Mouse (Mus musculus): ENCODE results near the gene Cyp39a1. TPM values are rescaled to one million over a fixed set of nuclear protein-coding genes. Genes with fewer than 3 reads are reported as not detected.

Gene Cyp39a1
- total RNA-seq, 2 experiments from 2014 or later, result 0.77 to 1.0 TPM

DNA sequence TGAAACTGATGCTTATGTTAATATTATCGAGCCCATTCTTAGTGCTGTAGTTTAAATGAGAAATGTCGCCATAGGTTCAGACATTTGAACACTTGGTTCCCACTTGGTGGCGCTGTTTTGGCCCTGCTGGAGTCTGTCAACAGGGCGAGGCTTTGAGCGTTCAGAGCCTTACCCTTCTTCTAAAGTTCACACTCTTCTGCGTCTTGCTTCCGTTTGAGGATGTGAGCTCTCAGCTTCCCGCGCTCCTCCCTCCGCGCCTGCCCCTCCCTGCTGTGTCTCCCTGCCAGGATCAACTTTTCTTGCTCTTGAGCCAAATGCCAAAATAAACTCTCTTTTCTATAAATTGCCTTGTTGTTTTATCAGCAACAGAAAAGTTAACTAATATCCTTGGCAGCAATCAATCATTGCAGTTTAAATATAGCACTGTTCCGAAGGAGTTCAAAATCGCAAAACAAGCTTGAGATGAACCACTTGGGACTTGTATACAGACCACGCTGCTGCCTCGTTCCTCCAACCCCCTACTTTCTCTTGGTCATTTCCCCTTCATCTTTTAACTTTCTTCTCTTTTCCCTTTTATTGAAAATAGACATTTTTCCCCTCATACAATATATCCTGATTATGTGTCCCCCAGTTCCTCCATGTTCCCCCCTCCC lies 91.5 kb downstream of the Cyp39a1 start:
- no peak for DNase-seq (ENCODE audit: low spot score in 2 of 2)

DNA sequence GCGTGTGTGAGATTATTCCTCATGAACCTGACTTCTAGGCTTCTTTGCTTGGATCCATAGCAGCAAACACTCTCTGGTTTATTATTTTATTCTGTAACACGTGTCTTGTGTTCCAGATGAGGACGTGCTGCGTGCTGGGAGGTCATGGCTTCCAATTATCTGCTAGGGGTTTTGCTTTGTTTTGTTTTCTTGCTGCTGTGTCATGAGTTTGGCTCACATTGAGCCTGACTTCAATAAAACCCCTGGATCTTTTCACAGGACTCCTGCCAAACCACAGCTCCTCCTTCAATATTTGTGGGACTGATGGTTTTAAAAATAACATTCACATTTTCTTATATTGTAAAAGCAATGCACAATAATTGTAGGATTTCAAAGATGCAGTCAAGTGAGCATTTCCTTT lies 117.3 kb downstream of the Cyp39a1 start:
- no peak for DNase-seq (ENCODE audit: low spot score in 2 of 2)

DNA sequence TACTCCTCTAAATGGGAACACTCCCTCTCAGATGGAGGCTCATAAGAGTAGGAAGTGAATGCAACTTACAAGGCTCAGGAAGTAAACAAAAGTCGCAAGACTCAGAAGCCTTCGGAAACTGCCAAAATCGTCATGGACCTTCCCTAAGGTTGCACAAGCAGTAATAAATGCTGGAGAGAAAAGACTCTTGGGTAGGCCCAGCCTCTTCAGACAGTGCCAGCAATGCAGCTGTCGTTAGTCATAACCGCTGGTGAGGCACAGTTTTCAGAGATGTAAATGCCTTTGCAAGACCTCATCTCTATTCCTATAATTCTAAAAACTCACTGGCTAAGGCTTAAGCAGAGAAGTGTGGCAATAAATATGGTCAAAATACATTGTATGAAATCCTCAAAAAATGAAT lies 121.0 kb downstream of the Cyp39a1 start:
- no peak for DNase-seq (ENCODE audit: low spot score in 2 of 2)

DNA sequence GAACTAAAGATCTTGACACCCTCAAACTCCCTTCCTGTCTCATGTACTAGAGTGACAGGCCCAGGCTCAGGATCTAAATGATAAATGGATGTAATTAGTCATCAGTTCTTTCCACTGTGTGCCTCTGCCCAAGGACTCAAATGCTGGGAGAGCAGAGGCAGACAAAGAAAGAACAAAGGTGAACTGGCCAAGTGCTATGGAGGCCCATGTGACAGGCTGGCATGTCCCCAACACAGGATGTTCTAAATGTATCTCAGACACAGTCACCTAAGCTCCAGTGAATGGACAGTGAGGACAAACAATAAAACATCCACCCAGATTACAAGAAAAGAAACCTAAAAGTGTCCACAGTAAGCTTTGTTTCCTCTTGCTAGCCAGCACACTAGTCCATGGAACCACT lies 122.2 kb downstream of the Cyp39a1 start:
- no peak for DNase-seq (ENCODE audit: low spot score in 2 of 2)

DNA sequence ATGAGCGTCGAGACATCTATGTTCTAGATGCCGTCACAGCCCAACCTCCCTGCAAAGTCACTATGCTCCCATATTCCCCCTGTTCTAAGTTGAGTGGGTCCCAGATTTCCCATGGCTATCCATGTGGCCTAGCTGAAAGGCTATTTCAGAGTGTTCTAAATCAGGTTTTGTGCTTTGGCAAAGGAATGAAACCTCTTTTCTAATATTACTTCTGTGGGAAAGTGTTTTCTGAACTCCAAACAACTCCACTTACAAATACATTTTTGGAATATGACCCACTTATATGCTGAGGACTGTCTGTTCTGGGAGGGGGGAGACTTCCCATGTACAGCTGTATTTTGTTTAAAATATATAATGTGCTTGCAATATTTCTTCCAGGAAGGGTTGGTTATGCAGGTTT lies 124.5 kb downstream of the Cyp39a1 start:
- DNase-seq (ENCODE audit: low spot score in 2 of 2), result no peak

DNA sequence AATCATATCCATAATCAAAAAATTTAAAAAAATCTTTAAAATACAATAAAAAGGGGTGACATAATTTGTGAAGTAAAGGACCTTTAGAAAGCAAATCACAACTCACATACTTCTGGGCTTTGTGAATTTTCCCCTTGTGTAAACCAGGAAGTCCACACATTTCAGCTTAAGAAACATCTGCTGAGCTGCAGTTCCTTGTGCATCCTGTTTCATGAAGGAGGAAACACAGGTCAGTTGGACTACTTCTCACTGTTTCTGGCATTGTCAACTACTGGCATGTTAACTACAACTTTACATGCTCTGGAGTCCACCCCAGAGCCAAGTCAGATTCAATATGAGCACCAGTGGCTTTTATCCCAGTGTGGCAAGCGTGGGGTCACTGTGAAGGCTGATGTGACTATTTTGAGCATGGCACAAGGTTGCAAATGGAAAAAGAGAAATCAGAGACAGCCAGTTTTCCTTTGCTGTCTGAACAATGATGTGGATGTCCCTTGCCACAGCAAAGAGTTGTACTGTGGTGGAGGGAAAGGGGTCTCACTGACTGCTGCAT lies 127.6 kb downstream of the Cyp39a1 start:
- DNase-seq (ENCODE audit: low spot score in 2 of 2), result no peak

Other genes with a start within 250 kb of the Cyp39a1 start
- not detected for gene Mep1a, start 164.6 kb upstream of the Cyp39a1 start, total RNA-seq (2021)
- under 1 TPM; 0.51 to 0.57 TPM for gene Ankrd66, start 123.8 kb upstream of the Cyp39a1 start, total RNA-seq (2021)
- 100 to 1,000 TPM in 1 of 2 experiments, 10 to 100 TPM in 1; 99.2 to 113 TPM for gene Pla2g7, start 99.3 kb upstream of the Cyp39a1 start, total RNA-seq (2021)
- under 1 TPM; 0.45 to 0.66 TPM for gene Tdrd6, start 37.1 kb upstream of the Cyp39a1 start, total RNA-seq (2021)
- gene Slc25a27, start 211 bp upstream of the Cyp39a1 start, total RNA-seq (2021), result 10 to 100 TPM; 33.2 to 35.4 TPM
- 10 to 100 TPM; 98.6 to 100.0 TPM for gene Rcan2, start 133.9 kb downstream of the Cyp39a1 start, total RNA-seq (2021)

All from layer of hippocampus, adult 18-20 months (tissue).